Mouse (Mus musculus): ENCODE data around the gene Map4k4. TPM values are rescaled to one million over a fixed set of nuclear protein-coding genes. Genes with fewer than 3 reads are reported as not detected.

Gene Map4k4
- polyA plus RNA-seq, 1 experiment, result 112 TPM

GRCm38 (mm10) chr1:39923395-39924337 is 23.0 kb downstream of the Map4k4 start:
- Histone ChIP-seq H3K4me1 (ENCODE audit: control insufficient read depth, insufficient read depth, low read length) (peaks cover 12% of the 10 kb centered on the region), H3K27ac (ENCODE audit: insufficient read depth, low read length) (peak overlapping the region; percentile 84), H3K4me3 (ENCODE audit: insufficient read depth, low read length) (no peak overlapping the region)
- no peak for TF ChIP-seq POLR2A (IDR thresholded peaks at IDR 0.05; ENCODE audit: extremely low read depth, insufficient read depth, low read length)
- TF ChIP-seq CTCF (IDR thresholded peaks at IDR 0.05; ENCODE audit: extremely low read depth, insufficient read depth, low read length), result peak; percentile 23; the same call in 1 of the 2 replicates

GRCm38 (mm10) chr1:39931055-39931454 is 30.3 kb downstream of the Map4k4 start:
- Histone ChIP-seq H3K27ac (ENCODE audit: insufficient read depth, low read length) (no peak overlapping the region), H3K4me3 (ENCODE audit: insufficient read depth, low read length) (no peak overlapping the region), H3K4me1 (ENCODE audit: control insufficient read depth, insufficient read depth, low read length) (peaks cover 7% of the 10 kb centered on the region; the same call in 1 of the 2 replicates)
- no peak for TF ChIP-seq POLR2A (IDR thresholded peaks at IDR 0.05; ENCODE audit: extremely low read depth, insufficient read depth, low read length)
- no peak for TF ChIP-seq CTCF (IDR thresholded peaks at IDR 0.05; ENCODE audit: extremely low read depth, insufficient read depth, low read length)

- H3K4me1 ChIP-seq (ENCODE audit: control insufficient read depth, insufficient read depth, low read length), result peaks cover 7% of the 10 kb centered on the region; the same call in 1 of the 2 replicates
- no peak overlapping the region for H3K27ac ChIP-seq (ENCODE audit: insufficient read depth, low read length)
- H3K4me3 ChIP-seq (ENCODE audit: insufficient read depth, low read length), result no peak overlapping the region
- TF ChIP-seq CTCF (IDR thresholded peaks at IDR 0.05; ENCODE audit: extremely low read depth, insufficient read depth, low read length) (no peak), POLR2A (IDR thresholded peaks at IDR 0.05; ENCODE audit: extremely low read depth, insufficient read depth, low read length) (no peak)
Observed at GRCm38 (mm10) chr1:39932216-39932739, 31.6 kb downstream of the Map4k4 start.

GRCm38 (mm10) chr1:39932922-39933321 is 32.2 kb downstream of the Map4k4 start:
- TF ChIP-seq CTCF (IDR thresholded peaks at IDR 0.05; ENCODE audit: extremely low read depth, insufficient read depth, low read length), result no peak
- no peak for TF ChIP-seq POLR2A (IDR thresholded peaks at IDR 0.05; ENCODE audit: extremely low read depth, insufficient read depth, low read length)
- Histone ChIP-seq H3K4me3 (ENCODE audit: insufficient read depth, low read length) (no peak overlapping the region), H3K27ac (ENCODE audit: insufficient read depth, low read length) (no peak overlapping the region), H3K4me1 (ENCODE audit: control insufficient read depth, insufficient read depth, low read length) (peaks cover 7% of the 10 kb centered on the region; the same call in 1 of the 2 replicates)

GRCm38 (mm10) chr1:39934954-39935353 is 34.2 kb downstream of the Map4k4 start:
- TF ChIP-seq POLR2A (IDR thresholded peaks at IDR 0.05; ENCODE audit: extremely low read depth, insufficient read depth, low read length) (no peak), CTCF (IDR thresholded peaks at IDR 0.05; ENCODE audit: extremely low read depth, insufficient read depth, low read length) (no peak)
- H3K4me1 ChIP-seq (ENCODE audit: control insufficient read depth, insufficient read depth, low read length), result peaks cover 10% of the 10 kb centered on the region
- H3K27ac ChIP-seq (ENCODE audit: insufficient read depth, low read length), result no peak overlapping the region
- H3K4me3 ChIP-seq (ENCODE audit: insufficient read depth, low read length), result no peak overlapping the region

GRCm38 (mm10) chr1:39935616-39936015 is 34.9 kb downstream of the Map4k4 start:
- Histone ChIP-seq H3K4me1 (ENCODE audit: control insufficient read depth, insufficient read depth, low read length) (peaks cover 10% of the 10 kb centered on the region), H3K27ac (ENCODE audit: insufficient read depth, low read length) (no peak overlapping the region), H3K4me3 (ENCODE audit: insufficient read depth, low read length) (peak overlapping the region; percentile 5; the same call in 1 of the 2 replicates)
- TF ChIP-seq POLR2A (IDR thresholded peaks at IDR 0.05; ENCODE audit: extremely low read depth, insufficient read depth, low read length), result no peak
- TF ChIP-seq CTCF (IDR thresholded peaks at IDR 0.05; ENCODE audit: extremely low read depth, insufficient read depth, low read length), result no peak

- H3K4me3 ChIP-seq (ENCODE audit: insufficient read depth, low read length), result peak overlapping the region; percentile 47
- peaks cover 14% of the 10 kb centered on the region for H3K4me1 ChIP-seq (ENCODE audit: control insufficient read depth, insufficient read depth, low read length)
- no peak overlapping the region for H3K27ac ChIP-seq (ENCODE audit: insufficient read depth, low read length)
- TF ChIP-seq POLR2A (IDR thresholded peaks at IDR 0.05; ENCODE audit: extremely low read depth, insufficient read depth, low read length) (peak; percentile 12; the same call in 1 of the 2 replicates), CTCF (IDR thresholded peaks at IDR 0.05; ENCODE audit: extremely low read depth, insufficient read depth, low read length) (peak; percentile 87)
Observed at GRCm38 (mm10) chr1:39936332-39936802, 35.7 kb downstream of the Map4k4 start.

- Histone ChIP-seq H3K4me1 (ENCODE audit: control insufficient read depth, insufficient read depth, low read length) (peaks cover 15% of the 10 kb centered on the region), H3K4me3 (ENCODE audit: insufficient read depth, low read length) (no peak overlapping the region; the same call in 1 of the 2 replicates), H3K27ac (ENCODE audit: insufficient read depth, low read length) (no peak overlapping the region)
- TF ChIP-seq CTCF (IDR thresholded peaks at IDR 0.05; ENCODE audit: extremely low read depth, insufficient read depth, low read length) (no peak), POLR2A (IDR thresholded peaks at IDR 0.05; ENCODE audit: extremely low read depth, insufficient read depth, low read length) (no peak)
Observed at GRCm38 (mm10) chr1:39936934-39937333, 36.2 kb downstream of the Map4k4 start.

- H3K4me1 ChIP-seq (ENCODE audit: control insufficient read depth, insufficient read depth, low read length), result peaks cover 16% of the 10 kb centered on the region
- H3K27ac ChIP-seq (ENCODE audit: insufficient read depth, low read length), result no peak overlapping the region
- H3K4me3 ChIP-seq (ENCODE audit: insufficient read depth, low read length), result no peak overlapping the region
- no peak for TF ChIP-seq CTCF (IDR thresholded peaks at IDR 0.05; ENCODE audit: extremely low read depth, insufficient read depth, low read length)
Observed at GRCm38 (mm10) chr1:39937609-39938008, 36.9 kb downstream of the Map4k4 start.
